Mouse (Mus musculus) embryo, embryonic 11 days (tissue): ENCODE data around the gene Hoxc6.
A peak's percentile ranks its signal among the peaks of the same experiment; 100 is the strongest.

Experiments used
- DNase-seq: peaks from one replicate; pipeline ENCODE4 v3.0.0-alpha.2; 2015

The Hoxc6 gene

DNA sequence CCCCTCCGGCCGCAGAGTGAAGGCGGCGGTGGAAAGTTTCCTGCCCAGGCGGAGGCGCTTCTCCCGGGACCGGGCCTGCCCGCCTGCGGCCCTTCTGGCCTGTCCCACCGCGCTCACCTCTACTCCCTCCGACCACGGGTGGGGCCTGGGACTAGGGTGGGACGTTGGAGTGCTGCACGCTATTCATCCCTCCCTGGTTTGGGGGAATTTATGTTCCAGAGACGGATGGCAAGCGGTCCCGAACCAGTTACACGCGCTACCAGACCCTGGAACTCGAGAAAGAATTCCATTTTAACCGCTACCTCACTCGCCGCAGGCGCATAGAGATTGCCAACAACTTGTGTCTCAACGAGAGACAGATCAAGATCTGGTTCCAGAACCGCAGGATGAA lies 16.9 kb downstream of the Hoxc6 start:
- DNase-seq = no peak

DNA sequence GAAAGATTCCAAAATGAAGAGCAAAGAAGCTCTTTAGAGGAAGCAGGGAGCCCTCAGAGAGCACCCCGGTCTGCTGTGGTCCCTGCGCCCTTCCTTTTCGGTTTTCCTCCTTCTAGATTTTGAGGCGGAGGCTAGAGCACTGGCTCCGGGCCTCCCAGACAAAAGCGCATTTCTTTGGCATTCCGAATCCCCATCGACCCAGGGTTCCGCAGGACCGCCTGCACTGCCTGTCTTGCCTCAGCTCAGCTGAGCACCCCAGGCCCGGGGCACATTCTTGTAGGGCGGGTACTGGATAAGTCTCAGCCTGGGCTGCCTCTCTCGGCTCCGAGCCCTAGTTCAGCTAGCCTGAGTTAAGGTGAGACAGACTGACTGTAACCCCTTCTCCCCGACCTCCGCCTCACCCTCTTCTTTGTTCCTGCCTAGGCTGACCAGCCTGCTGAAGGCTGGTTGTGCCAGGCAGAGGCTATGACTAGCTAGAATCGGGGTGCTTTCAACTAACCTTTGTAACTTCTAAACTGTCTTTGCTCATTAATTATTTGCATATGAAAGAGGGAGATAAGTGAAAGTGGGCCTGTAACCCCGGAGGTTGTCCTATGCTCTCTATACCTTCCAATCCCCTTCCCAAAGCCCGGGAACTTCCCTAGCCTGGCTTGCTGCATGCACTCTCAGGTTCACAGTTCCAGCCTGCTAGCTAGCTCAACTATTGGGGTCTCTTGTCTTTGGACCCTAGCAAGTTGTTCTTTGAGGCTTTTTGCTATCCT lies 17.5 kb downstream of the Hoxc6 start:
- no peak for DNase-seq

DNA sequence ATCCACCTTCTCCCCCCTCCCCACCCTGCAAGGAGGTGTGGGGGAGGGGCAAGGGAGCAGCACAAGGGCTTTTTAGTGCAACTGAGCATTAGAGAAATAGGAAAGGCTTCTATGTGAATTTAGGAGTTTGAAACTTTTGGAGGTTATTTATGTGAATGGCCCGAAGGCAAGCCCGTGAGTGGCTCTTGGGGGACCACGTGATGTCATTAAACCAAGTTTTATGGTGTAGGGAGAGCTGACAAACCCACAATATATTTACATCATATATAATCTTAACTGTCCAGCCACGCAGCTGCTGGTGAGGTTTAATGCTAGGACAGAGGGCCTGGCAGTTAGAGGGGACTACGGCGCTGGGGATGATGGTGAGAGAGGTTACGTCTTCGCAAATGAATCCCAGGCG lies 20.6 kb downstream of the Hoxc6 start, which contains the start of gene Hoxc4:
TSS of gene Hoxc4 (plus strand) at position 299 of the 400 bp plus-strand sequence.
- peak; percentile 66 for DNase-seq

DNA sequence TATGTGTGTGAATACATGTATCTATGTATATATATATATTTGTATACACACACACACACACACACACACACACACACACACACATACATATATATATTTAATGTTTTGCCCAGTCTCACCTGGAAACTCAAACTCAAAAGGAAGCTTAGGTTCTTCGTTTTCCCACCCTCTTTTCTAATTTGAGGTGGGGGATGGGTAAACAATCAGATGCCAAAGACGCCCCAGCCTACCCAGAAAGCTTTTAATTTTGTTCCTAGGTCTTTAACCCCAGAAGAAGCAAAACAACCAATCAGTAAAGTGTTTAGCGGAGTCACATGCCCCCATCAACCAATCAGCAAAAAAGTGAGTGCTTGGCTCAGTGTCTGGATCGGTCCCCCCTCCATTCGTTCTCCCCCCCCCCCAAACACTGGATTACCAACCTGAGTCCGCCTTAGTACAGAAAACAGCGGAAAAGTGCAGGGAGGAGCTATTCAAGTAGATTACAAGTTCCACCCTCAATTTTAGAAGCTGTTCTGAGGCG lies 22.9 kb downstream of the Hoxc6 start:
- no peak for DNase-seq

DNA sequence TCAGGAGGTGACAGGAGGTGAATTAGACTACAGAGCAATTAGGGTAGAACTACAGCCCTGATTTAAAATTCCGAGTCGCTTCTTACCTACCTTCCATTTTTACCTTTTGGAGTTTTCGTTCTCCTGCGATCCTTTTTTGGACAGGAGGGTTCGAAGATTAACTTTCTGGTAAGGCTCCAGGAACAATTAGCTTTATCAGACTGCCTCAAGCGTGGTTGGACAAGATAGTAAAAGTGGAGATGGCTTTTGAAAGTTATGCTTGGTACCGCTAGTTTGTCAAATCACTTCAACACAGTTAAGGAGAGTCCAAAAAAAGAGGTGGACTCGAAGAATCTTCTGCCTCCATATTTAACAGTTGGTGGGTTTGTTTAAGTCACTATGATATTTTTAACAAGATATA lies 23.5 kb downstream of the Hoxc6 start:
- no peak for DNase-seq

DNA sequence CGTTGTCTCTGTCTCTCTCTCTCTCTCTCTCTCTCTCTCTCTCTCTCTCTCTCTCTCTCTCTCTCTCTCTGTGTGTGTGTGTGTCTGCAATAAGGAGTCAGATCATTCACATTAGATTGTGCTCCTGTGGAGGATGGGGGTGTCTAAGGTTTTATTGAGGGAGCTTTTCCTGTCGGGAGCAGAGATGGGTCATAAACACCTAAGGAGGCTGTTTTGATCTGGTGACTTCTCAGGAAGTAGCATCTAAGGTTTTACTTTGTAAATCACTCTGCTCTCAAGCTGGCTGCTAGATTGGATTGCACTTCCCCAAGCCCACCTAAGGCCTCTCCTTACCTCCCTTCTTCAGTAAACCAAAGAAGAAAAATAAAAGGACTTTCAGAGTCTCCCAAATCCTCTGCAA lies 26.1 kb downstream of the Hoxc6 start:
- DNase-seq = no peak

DNA sequence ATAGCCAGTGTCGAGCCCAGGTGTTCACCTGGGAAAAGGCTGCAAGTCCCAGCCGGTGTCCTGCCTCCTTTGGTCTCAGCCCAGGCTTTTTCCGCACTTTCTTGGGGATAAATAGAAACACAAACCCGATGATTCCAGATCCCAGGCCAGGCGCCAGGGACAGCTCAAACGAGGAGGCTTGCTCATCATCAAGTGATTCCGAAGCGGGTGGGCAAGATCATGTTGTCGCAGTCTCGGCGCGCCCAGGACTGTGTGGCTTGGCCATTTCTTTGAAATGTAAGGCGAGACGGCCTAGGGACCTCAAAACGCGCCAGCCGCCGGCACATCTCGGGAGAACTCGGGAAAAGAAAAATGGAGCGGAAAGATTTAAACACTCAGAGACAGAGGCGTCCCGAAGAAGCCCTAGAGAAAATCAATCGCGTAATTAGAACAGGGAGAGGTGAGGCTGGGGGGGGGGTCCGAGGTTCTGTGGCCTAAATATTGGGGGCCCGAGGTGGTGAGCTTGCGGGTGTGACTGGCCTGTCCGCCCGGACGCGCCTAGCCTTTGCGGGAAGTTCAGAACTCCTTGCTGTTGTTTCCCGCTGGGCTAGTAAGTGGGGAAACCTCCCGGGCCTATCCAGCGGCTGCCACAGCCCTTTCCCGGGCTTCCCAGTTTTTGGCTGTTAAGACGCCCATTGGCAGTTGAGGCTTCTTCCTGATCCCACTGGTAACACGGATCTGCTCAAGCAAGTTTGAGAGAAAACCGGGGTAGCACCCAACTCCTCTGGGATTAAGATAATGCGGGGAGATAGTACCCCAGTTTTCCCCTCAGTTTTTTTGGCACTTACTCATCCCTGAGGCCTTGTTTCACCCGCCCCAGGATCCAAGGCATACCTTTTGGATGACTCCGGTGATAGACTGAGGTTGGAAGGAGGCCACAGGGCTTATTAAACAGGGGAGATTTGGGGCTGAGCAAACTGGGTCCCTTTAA lies 29.5 kb downstream of the Hoxc6 start:
- no peak for DNase-seq

DNA sequence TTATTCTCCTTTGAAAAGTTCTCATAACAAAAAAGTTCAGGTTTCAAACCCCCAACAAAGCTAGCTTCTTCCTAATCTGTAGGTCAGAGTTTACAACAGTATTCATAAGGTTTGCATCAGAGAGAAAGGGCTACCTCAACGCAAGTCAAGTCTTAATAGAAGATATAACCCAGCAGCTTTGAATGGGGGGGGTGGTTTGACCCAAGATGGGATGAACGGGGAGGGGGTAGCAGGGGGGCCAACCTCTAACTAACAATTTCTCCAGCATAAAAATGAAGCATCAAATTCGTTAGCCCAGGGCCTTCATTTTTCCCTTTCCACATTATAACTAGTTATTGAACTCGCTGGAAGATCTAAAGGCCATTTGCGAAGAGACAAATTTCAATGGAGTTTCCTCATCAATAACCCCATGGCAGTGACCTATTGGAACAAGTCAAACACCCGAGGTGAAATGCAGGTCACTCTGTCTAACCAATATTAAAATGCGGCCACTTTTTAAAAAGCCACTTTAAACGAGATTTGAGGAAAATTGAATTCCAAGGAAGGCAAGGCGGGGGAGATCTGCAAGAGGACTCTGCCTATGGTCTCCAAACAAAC lies 31.0 kb downstream of the Hoxc6 start:
- peak; percentile 59 for DNase-seq

DNA sequence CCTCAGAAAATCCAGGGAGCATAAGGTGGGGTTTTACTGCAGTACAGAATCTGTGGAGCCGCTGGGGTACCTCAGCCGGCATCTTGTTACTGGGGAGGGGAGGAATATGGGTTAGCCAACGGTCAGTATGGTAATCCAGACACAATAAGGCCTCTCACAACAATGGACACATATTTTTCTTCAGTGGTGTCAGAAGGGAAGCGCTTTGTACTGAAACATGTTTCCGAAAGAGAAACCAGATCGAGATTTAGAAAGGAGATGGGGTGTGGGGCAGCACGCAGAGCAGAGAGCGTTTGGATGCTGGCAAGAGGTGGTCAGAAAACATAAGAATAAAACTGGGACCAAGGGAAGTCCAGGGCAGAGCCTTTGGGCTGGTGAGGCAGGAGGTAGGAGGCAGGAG lies 32.1 kb downstream of the Hoxc6 start:
- peak; percentile 50 for DNase-seq

DNA sequence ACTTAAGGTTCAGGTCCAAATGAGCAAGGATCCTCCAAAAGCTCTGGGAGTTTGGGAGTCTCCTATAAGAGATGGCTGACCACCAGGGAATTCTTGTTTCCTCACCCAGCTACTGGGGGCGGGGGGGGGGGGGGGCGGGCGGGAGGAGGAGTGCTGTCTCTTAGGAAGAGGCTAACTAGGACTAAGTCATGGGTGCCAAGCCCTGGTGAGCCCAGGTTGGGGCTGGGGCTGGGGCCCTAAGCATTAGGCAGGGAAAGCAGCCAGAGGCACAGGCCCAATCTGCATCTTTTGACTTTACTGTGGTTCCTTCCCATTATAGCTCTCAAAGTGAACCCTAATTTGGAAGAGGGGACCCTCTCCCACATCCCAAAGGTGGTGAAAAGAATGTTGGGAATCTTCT lies 34.1 kb downstream of the Hoxc6 start:
- peak; percentile 38 for DNase-seq

DNA sequence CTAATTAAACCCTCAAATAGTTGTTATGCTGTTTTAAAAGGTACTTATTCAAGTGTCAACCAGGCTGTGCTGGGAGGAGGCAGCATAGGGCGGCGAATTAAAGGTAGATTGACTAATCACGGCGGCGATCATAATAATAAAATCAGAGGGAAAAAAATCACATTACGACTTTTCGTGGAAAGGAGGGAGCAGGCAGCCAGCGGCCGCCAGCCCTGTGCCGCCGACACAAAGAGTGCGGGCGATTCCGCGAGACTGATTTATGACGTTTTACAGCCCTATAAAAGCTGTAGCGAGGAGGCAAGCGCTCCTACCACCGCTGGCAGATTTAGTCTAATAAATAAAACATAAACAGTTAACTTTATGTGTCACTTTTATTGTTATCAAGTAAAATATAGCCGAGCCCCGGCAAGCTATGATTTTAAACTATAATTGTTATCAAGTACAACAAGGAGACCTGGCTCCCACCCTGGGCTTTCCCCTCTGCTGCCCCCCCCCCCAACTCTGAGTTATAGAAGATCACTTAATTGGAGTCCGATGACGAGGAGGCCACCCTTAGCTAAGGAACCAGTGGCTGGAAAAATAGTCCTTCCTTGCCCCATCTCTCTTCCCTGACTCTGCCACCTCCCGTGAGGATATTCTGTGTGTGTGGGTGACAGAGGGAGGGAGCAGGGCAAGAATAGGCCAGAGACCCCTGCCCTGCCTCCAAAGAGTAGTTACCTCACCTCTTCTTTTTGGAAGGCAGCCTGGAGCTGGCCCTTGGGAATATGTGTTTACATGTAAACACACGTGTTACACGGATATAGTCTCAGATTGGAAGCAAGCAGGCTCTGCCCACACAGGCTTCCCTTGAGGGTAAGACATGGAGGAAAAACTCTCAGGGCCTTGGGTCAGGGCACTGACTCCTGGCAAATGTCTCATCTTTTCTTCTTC lies 34.9 kb downstream of the Hoxc6 start:
- DNase-seq = peak; percentile 85

DNA sequence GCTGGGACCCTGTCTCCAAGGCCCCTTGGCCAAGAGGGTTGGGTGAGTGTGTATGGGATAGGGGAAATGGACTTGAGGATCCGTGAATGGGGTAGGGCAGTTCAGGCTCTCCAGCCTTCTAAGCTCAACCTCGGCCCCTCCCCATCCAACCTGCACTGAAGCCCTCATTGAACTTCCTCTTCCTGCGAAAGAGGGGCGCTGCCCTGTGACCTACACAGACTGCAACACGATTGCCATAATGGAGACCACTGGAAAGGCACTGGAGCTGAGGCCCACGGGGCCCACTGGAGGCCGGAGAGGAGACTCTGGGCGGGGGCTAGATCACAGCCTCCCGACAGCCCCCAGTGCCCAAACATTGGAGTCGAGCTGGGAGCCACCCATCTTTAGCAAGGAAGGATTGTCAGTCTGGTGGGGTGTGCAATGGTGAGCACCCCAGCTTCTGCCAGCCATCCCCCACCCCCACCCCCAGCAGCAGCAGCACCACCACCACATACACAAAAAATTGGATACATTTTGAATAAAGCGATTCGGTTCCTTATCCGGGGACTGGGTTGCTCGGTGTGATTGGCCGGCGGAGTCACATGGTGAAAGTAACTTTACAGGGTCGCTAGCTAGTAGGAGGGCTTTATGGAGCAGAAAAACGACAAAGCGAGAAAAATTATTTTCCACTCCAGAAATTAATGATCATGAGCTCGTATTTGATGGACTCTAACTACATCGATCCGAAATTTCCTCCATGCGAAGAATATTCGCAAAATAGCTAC lies 36.2 kb downstream of the Hoxc6 start:
- peak; percentile 71 for DNase-seq

DNA sequence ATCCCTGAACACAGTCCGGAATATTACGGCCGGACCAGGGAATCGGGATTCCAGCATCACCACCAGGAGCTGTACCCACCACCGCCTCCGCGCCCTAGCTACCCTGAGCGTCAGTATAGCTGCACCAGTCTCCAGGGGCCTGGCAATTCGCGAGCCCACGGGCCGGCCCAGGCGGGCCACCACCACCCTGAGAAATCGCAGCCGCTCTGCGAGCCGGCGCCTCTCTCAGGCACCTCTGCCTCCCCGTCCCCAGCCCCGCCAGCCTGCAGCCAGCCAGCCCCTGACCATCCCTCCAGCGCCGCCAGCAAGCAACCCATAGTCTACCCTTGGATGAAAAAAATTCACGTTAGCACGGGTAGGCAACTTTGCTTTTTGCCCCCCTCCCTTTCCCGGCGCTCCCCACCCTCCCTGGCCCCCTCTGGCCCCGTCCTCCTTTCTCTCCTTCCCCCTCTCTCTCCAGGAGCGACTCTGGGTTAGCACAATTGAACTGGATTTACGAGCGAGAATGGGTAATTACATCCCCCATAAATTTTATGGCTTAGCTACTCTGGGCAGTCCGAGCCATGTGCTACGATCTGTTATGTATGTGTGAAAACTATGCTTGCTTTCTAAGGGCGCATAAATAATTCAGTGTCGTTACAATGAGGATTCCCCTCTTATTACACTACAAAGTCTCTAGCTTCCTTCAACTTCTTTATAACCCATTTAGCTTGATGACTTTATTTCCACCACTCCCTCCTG lies 36.9 kb downstream of the Hoxc6 start:
- peak; percentile 70 for DNase-seq

DNA sequence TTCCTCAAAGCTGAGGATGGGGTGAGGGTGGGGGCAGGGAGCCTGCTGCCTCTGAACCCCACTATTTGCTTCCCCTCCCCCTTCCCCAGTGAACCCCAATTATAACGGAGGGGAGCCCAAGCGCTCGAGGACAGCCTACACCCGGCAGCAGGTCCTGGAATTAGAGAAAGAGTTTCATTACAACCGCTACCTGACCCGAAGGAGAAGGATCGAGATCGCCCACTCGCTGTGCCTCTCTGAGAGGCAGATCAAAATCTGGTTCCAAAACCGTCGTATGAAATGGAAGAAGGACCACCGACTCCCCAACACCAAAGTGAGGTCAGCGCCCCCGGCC lies 37.5 kb downstream of the Hoxc6 start:
- DNase-seq = peak; percentile 53

DNA sequence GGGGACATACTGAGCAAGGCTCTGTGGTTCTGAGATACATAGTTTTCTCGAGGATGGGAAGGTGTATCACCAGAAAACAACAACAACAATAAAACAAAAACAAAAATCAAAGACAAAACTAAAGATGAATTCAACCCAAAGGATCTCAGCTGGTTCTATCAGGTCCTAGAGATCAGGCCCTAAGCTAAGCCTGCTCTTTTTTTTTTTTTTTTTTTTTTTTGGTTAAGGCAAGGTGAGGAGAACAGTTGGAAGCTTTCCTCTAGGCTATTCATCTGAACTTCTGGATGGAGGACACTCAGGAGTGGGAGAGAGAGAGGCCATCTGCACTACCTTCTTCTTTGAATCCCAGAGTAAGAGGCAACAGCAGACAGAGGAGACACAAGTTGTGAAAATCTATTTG lies 39.5 kb downstream of the Hoxc6 start:
- DNase-seq = no peak

DNA sequence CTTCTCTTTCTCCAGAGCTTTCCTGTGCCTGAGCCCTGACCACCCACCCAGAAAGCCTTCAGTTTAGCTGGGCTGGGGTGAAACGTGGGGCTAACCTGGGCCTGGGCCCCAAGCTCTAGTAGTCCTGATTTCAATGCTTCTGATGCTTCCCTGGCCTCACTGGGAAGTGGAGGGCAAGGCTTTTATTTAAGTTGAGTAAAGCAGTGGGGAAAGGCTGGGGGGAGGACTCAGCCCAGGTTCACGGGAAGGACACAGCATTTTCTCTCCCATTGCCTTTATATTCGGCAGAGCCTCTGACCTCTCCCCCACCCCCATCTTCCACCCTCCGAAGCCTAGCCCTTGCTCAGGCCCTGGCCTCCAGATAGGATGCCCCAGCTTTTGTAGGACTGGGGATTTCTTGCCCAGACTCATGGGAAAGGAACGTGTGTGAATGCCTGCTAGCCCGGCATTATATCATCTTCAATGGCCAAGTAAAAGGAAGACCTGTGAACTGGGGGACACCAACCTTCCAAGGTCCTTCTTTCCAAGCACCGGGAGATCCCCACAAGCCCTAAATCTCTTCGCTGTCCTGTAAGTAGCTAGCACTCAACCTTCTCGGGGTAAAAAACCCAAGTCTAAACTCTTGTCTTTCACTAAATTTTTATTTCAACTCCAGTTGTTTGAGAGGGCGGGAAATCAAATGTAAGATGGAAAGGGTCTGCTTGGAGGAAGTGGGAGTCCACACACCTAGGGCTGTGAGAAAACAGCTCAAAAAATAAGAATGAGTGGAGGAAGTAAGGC lies 40.8 kb downstream of the Hoxc6 start:
- DNase-seq = peak; percentile 66

DNA sequence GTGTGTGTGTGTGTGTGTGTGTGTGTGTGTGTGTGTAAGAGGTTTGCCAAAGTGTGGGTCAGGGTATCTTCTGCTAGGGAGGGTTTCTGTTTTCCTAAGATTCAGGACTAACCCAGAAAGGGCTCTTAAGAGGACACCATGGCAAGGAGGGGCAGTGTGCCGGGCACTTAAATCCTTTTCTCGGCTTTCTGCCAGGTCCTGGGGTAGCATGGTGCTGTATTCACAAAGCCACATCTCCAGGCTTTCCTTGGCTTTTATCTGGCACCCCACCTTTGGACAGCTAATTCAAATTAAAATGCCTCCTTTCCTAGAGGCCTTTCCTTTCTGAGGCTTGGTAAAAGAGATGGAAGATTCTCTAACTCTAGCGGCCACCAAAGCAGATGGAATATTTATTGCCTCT lies 41.6 kb downstream of the Hoxc6 start:
- peak; percentile 27 for DNase-seq

DNA sequence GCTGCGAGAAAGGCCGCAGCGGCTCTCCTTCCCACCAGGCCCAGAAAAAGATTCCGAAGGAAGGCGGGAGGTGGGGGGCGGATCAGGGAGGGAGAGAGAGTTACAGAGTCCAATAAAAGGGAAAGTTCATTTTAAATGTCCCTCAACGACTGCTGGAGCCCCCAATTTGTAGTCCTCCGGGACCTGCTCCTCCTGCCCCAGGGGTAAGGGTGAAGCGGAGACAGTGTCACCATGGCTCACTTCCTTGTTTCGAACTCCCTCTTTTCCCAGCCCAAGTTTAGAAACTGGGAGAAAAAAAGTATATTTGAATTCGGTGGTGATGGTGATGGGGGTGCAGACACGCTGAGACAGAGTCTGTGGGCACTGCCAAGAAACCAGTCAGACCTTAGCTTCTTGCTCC lies 42.5 kb downstream of the Hoxc6 start:
- DNase-seq = peak; percentile 13

DNA sequence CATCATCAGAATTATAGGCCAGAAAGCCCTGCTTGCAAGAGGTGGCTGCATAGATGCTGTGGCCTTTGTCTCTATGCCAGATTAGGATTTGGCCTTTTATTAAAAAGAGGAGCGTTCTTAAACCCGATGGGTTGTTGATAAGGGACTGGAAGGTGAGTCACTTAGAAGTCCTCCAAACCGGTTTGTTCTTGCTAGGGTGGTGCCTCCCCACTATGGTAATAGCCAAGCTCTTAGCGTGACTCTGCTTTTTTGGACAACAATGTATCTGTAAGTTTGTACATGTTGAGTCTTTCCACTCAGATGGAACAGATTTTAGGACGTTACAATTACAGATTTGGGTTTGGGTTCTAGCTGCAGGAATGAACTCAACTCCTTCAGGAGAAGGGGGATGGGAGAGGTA lies 43.6 kb downstream of the Hoxc6 start:
- DNase-seq = peak; percentile 23

DNA sequence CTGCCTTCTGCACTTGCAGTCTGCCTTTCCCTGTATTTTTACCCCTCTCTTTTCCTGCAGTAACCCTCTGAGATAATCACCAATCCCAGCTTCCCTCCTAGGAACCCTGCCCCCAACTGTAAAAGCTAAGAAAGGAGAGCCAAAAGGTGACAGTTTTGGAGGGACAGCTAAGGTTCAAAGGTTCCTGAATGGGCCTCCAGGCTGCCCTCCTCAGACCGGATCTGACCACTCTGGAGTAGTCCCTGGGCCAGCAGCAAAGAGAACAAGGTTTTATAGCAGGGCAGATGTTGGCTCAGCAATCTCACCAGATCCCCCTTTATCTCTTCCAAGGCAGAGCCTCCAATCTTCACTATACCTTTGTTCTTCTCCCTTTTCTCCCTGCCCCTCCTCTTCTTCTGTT lies 44.2 kb downstream of the Hoxc6 start:
- DNase-seq = no peak
